Mouse (Mus musculus) embryonic fibroblast, embryonic 13.5 days (primary cell): Measurements from ENCODE around the gene Ak4.

Experiments used
- CTCF ChIP-seq: IDR thresholded peaks from 2 replicates; pipeline ENCODE4 v1.5.1; 2011; ENCODE audit warnings: mild to moderate bottlenecking, control low read depth, low read length, moderate library complexity, borderline replicate concordance; ENCODE audit not compliant: insufficient read depth
- POLR2A ChIP-seq: IDR thresholded peaks from 2 replicates; pipeline ENCODE4 v1.6.1; 2011; ENCODE audit warnings: low read depth, mild to moderate bottlenecking, control low read depth, low read length, moderate library complexity

DNA sequence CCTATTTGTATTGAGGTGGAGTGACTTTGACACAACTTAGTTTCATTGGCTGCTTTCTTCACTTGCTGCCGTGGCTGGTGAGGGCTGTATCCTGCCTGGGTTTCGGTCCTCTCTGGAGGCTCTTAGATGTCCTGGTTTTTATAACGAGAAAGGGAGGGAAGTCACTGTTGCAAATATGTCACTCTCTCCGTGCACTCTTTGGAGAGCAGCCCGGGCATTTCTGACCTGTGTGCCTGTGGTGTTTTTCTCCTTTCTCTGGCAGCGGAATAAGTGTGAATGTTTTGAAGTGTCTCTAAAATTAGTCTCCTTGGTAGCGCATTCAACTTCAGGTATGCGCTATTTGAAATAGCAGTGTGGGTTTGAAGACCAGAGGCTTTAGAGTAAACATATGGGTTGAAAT is 19.2 kb downstream of the Ak4 start:
- TF ChIP-seq CTCF: no peak
- TF ChIP-seq POLR2A: no peak
